Mouse (Mus musculus): ENCODE measurements at regions not wholly inside any gene's neighbourhood (a gene's known extent, or its start where the extent isn't known, plus 50 kb on each side); places are given as distances from the start of the nearest gene placed in this dataset.

DNA sequence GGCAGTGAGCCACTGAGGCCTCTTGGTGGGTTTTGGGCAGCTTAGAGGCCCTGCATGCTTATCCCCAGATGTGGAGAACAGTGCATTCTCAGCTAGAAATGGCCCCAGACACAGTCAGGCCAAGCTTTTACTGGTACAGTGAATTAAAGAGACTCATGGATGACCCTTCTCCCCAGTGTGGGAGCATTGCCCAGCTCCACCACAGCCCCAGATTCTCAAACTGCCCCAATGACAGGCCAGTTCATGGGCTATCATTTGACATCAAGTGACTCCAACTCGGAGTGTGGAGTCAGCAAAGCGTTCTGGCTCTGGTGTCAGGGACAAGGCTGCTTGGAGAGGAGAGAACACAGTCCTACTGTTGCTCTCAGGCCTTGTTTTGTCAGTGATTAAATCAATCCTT lies 354.2 kb upstream of the Id2 start:
- TF ChIP-seq CTCF (conservative IDR thresholded peaks at IDR 0.05 in 1 of 2, IDR thresholded peaks at IDR 0.05 in 1 of 2; ENCODE audit: low read depth in 2 of 2, low read length in 2 of 2) (no peak), ELF1 (IDR thresholded peaks at IDR 0.05; ENCODE audit: low read depth, low read length) (no peak), ZNF384 (IDR thresholded peaks at IDR 0.05; ENCODE audit: low read depth, low read length) (no peak), ZC3H11A (IDR thresholded peaks at IDR 0.05; ENCODE audit: low read depth, low read length) (no peak)
